In genomic region chr11:3515216-3515615, GRCm38 (mm10) we compare ENCODE assay signal across 8 mouse cellular contexts. TPM values are rescaled to one million over a fixed set of nuclear protein-coding genes. Genes with fewer than 3 reads are reported as not detected.
A peak's percentile ranks its signal among the peaks of the same experiment; 100 is the strongest.
DNase-seq lines count a peak whose midpoint lies in the region; ATAC-seq and TF ChIP-seq lines count a peak whose summit lies in the region.

No protein-coding gene starts in this region.

- H3K27me3 ChIP-seq in liver, adult 2 months (ENCODE audit: control insufficient read depth, insufficient read depth, low read length): peaks cover 7% of the 10 kb centered on the region; the same call in 1 of the 2 replicates
- H3K27me3 ChIP-seq in embryonic facial prominence, embryonic 12.5 days: peaks cover 24% of the 10 kb centered on the region
- H3K27me3 ChIP-seq in hindbrain, postnatal 0 days (ENCODE audit: insufficient read depth, low read length): no peaks in the 10 kb centered on the region

- H3K9me3 ChIP-seq in embryonic facial prominence, embryonic 12.5 days: no peaks in the 10 kb centered on the region
- H3K9me3 ChIP-seq in hindbrain, postnatal 0 days (ENCODE audit: low read length): no peaks in the 10 kb centered on the region

- no peaks in the 10 kb centered on the region for H3K79me2 ChIP-seq in liver, adult 2 months (ENCODE audit: control insufficient read depth, insufficient read depth, low read length)

- H3K36me3 ChIP-seq in liver, adult 2 months (ENCODE audit: control insufficient read depth, insufficient read depth, low read length): no peaks in the 10 kb centered on the region
- peaks cover 12% of the 10 kb centered on the region; the same call in 1 of the 2 replicates for H3K36me3 ChIP-seq in embryonic facial prominence, embryonic 12.5 days
- H3K36me3 ChIP-seq in hindbrain, postnatal 0 days (ENCODE audit: insufficient read depth, low read length): no peaks in the 10 kb centered on the region

- DNase-seq in liver, adult 2 months (ENCODE audit: extremely low read depth, low read depth, low spot score): no peak
- no peak for DNase-seq in liver
- no peak for DNase-seq in hindbrain, postnatal 0 days (ENCODE audit: low spot score)
- DNase-seq in naive thymus-derived CD4-positive, alpha-beta T cell, adult 2 months (ENCODE audit: low read depth): peak; percentile 3
- DNase-seq in urinary bladder, postnatal 14 days (ENCODE audit: low spot score): no peak
- no peak for DNase-seq in ovary, postnatal 10 days (ENCODE audit: low spot score)

- peak overlapping the region; percentile 71 for H3K4me2 ChIP-seq in embryonic facial prominence, embryonic 12.5 days (replicated peaks)
- H3K4me2 ChIP-seq in hindbrain, postnatal 0 days (ENCODE audit: low read depth, low read length): peak overlapping the region; percentile 60

- peak overlapping the region; percentile 74 for H3K4me3 ChIP-seq in liver, adult 2 months (ENCODE audit: insufficient read depth, low read depth, low read length)
- peak overlapping the region; percentile 53 for H3K4me3 ChIP-seq in embryonic facial prominence, embryonic 12.5 days
- H3K4me3 ChIP-seq in hindbrain, postnatal 0 days (ENCODE audit: low read length): peak overlapping the region; percentile 48

- no peak overlapping the region; the same call in 1 of the 2 replicates for H3K9ac ChIP-seq in liver, adult 2 months (ENCODE audit: low read depth, low read length)
- H3K9ac ChIP-seq in embryonic facial prominence, embryonic 12.5 days: peak overlapping the region; percentile 57
- peak overlapping the region; percentile 61 for H3K9ac ChIP-seq in hindbrain, postnatal 0 days (replicated peaks; ENCODE audit: low read length)

- H3K4me1 ChIP-seq in liver, adult 2 months (ENCODE audit: control insufficient read depth, insufficient read depth, low read length): peaks cover 2% of the 10 kb centered on the region; the same call in 1 of the 2 replicates
- H3K4me1 ChIP-seq in embryonic facial prominence, embryonic 12.5 days: peaks cover 19% of the 10 kb centered on the region
- peaks cover 15% of the 10 kb centered on the region; the same call in 1 of the 2 replicates for H3K4me1 ChIP-seq in hindbrain, postnatal 0 days (ENCODE audit: insufficient read depth, low read length)

- TF ChIP-seq POLR2A in liver, adult 2 months (IDR thresholded peaks at IDR 0.05; ENCODE audit: extremely low read depth, insufficient read depth, low read length): no peak

- WGBS in liver, adult 2 months: 39% methylated on average over 4 of the region's 4 CpGs
- WGBS in embryonic facial prominence, embryonic 12.5 days: 9% methylated on average over 4 of the region's 4 CpGs
- WGBS in hindbrain, postnatal 0 days: 9% methylated on average over 4 of the region's 4 CpGs

- TF ChIP-seq CTCF in liver, adult 2 months (IDR thresholded peaks at IDR 0.05; ENCODE audit: low read depth, low read length): no peak
- 0 out of 2 replicates have a peak, but pooled peaks have one; percentile 2 for TF ChIP-seq CTCF in hindbrain, postnatal 0 days (IDR thresholded peaks at IDR 0.05; ENCODE audit: low read depth)

- ATAC-seq in embryonic facial prominence, embryonic 12.5 days (ENCODE audit: insufficient number of reproducible peaks, insufficient read depth, low FRiP score, low TSS enrichment): 0 out of 2 replicates have a peak, but pooled peaks have one; percentile 2
- ATAC-seq in hindbrain, postnatal 0 days: peak; percentile 17; the same call in 1 of the 2 replicates
- no peak for ATAC-seq in erythroid progenitor cell, adult 5-6 weeks (replicated peaks; ENCODE audit: low FRiP score, poor library complexity, severe bottlenecking)

- H3K27ac ChIP-seq in liver, adult 2 months (replicated peaks; ENCODE audit: insufficient read depth, low read depth, low read length): no peak overlapping the region
- H3K27ac ChIP-seq in embryonic facial prominence, embryonic 12.5 days: no peak overlapping the region; the same call in 1 of the 2 replicates
- H3K27ac ChIP-seq in hindbrain, postnatal 0 days: peak overlapping the region; percentile 84

RNA-seq across cellular contexts. Expression of gene Selenom, which starts 0.7 kb away (rescaled TPM):
- total RNA-seq in liver, adult 2 months (2014; rRNA removed): 2.4 and 2.6 TPM in 2 replicates
- 6.3 and 6.7 TPM in 2 replicates for polyA plus RNA-seq in liver, adult 2 months (2012; rRNA removed)
- 102 and 110 TPM in 2 replicates for polyA plus RNA-seq in embryonic facial prominence, embryonic 12.5 days (2016; fragmentation: Nextera tagmentation; extraction: Ambion mirVana)
- 321 and 384 TPM in 2 replicates for total RNA-seq in hindbrain, postnatal 0 days (2014; rRNA removed)
- polyA plus RNA-seq in hindbrain, postnatal 0 days (2015; fragmentation: Nextera tagmentation; extraction: Ambion mirVana): 359 and 389 TPM in 2 replicates
- 1.8 TPM in 1 of 2 replicates, not detected in the other for total RNA-seq in erythroid progenitor cell, adult 5-6 weeks (2015; ENCODE audit: low replicate concordance)
- total RNA-seq in erythroid progenitor cell, adult 5-6 weeks (2017; ENCODE audit: low replicate concordance): 3.3 TPM in 1 of 2 replicates, not detected in the other

RNA-seq across cellular contexts. Expression of gene Inpp5j, which starts 10.6 kb away (rescaled TPM):
- total RNA-seq in liver, adult 2 months (2014; rRNA removed): not detected in 2 replicates
- polyA plus RNA-seq in liver, adult 2 months (2012; rRNA removed): 0.05 and 0.07 TPM in 2 replicates
- 0.50 and 0.55 TPM in 2 replicates for polyA plus RNA-seq in embryonic facial prominence, embryonic 12.5 days (2016; fragmentation: Nextera tagmentation; extraction: Ambion mirVana)
- total RNA-seq in hindbrain, postnatal 0 days (2014; rRNA removed): 9.4 and 11.7 TPM in 2 replicates
- polyA plus RNA-seq in hindbrain, postnatal 0 days (2015; fragmentation: Nextera tagmentation; extraction: Ambion mirVana): 14.6 and 15.3 TPM in 2 replicates
- 1.3 TPM in 1 of 2 replicates, not detected in the other for total RNA-seq in erythroid progenitor cell, adult 5-6 weeks (2015; ENCODE audit: low replicate concordance)
- not detected in 2 replicates for total RNA-seq in erythroid progenitor cell, adult 5-6 weeks (2017; ENCODE audit: low replicate concordance)

RNA-seq across cellular contexts. Expression of gene Smtn, which starts 25.2 kb away (rescaled TPM):
- 2.2 and 4.4 TPM in 2 replicates for total RNA-seq in liver, adult 2 months (2014; rRNA removed)
- 2.8 and 2.9 TPM in 2 replicates for polyA plus RNA-seq in liver, adult 2 months (2012; rRNA removed)
- 51.0 and 55.7 TPM in 2 replicates for polyA plus RNA-seq in embryonic facial prominence, embryonic 12.5 days (2016; fragmentation: Nextera tagmentation; extraction: Ambion mirVana)
- total RNA-seq in hindbrain, postnatal 0 days (2014; rRNA removed): 7.7 and 10.0 TPM in 2 replicates
- polyA plus RNA-seq in hindbrain, postnatal 0 days (2015; fragmentation: Nextera tagmentation; extraction: Ambion mirVana): 10.7 and 12.8 TPM in 2 replicates
- total RNA-seq in erythroid progenitor cell, adult 5-6 weeks (2015; ENCODE audit: low replicate concordance): 6.1 TPM in 1 of 2 replicates, not detected in the other
- 0.39 and 2.9 TPM in 2 replicates for total RNA-seq in erythroid progenitor cell, adult 5-6 weeks (2017; ENCODE audit: low replicate concordance)

RNA-seq across cellular contexts. Expression of gene Pla2g3, which starts 27.1 kb away (rescaled TPM):
- total RNA-seq in liver, adult 2 months (2014; rRNA removed): not detected in 2 replicates
- 0.06 TPM in 1 of 2 replicates, not detected in the other for polyA plus RNA-seq in liver, adult 2 months (2012; rRNA removed)
- polyA plus RNA-seq in embryonic facial prominence, embryonic 12.5 days (2016; fragmentation: Nextera tagmentation; extraction: Ambion mirVana): 0.36 and 0.57 TPM in 2 replicates
- 30.4 and 34.8 TPM in 2 replicates for total RNA-seq in hindbrain, postnatal 0 days (2014; rRNA removed)
- 18.5 and 21.2 TPM in 2 replicates for polyA plus RNA-seq in hindbrain, postnatal 0 days (2015; fragmentation: Nextera tagmentation; extraction: Ambion mirVana)
- total RNA-seq in erythroid progenitor cell, adult 5-6 weeks (2015; ENCODE audit: low replicate concordance): not detected in 2 replicates
- not detected in 2 replicates for total RNA-seq in erythroid progenitor cell, adult 5-6 weeks (2017; ENCODE audit: low replicate concordance)

Comparison
In these comparisons a context has a peak if more than half of its experiments do, and no peak if none do; other contexts are left out.
1. RNA of gene Selenom, which starts 0.7 kb away (total RNA-seq): 321 to 384 TPM in hindbrain, postnatal 0 days; 1.8 to 3.3 TPM in erythroid progenitor cell, adult 5-6 weeks and 2.4 to 2.6 TPM in liver, adult 2 months; every median in the first group is over 10 times any median in the second.
2. Peak in every context shown above with its lines, with median percentiles within 50 percentile points of each other: H3K4me3 ChIP-seq.